Mouse (Mus musculus): Measurements from ENCODE around the gene Zfp91.

GRCm38 (mm10) chr19:12798404-12798803 lies 2.5 kb upstream of the Zfp91 start:
- TF ChIP-seq CTCF (conservative IDR thresholded peaks at IDR 0.05; ENCODE audit: insufficient read depth, insufficient read length, low read depth, low read length) (no peak), POLR2A (IDR thresholded peaks at IDR 0.05; ENCODE audit: low read depth, low read length) (no peak)

All from kidney, adult 2 months (tissue).